In the genomic region with DNA sequence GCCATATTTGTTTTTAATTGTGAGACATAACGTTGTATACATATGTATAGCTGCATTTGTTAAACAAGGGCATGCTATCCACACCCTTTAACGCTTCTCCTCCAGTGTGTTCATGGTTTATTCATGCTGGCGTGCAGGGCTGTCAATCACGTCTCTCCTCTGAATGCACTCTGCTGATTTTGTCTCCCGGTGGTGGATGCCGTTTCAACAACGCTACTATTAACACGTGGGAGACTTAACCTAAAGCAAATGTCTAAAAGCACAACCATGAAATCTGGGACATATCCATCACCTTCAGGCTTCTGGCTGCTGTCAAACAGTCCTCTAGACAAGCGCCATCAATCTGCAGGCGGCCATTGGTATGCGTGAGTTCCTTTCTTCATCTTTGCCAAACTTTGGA, we compare ENCODE assay signal across 20 mouse cellular contexts. TPM values are rescaled to one million over a fixed set of nuclear protein-coding genes. Genes with fewer than 3 reads are reported as not detected.
DNase-seq lines count a peak whose midpoint lies in the region; ATAC-seq and TF ChIP-seq lines count a peak whose summit lies in the region.
"Had no signal": no experiment of that assay in that cellular context is flagged by ENCODE, and none has a peak within 500 bp of the region (broad histone marks: within the 10 kb centered on the region; RNA-seq: fewer than 3 reads in every experiment).

No protein-coding gene starts in this region.

- no peak overlapping the region for H3K4me2 ChIP-seq in hindbrain, embryonic 16.5 days (ENCODE audit: low read length)
- H3K4me2 ChIP-seq in forebrain, postnatal 0 days (ENCODE audit: low read depth) = peak overlapping the region; percentile 14; the same call in 1 of the 2 replicates
- H3K4me2 ChIP-seq: embryonic facial prominence, embryonic 13.5 days; lung, embryonic 15.5 days had no signal

- H3K4me3 ChIP-seq in hindbrain, embryonic 10.5 days = no peak overlapping the region
- no peak overlapping the region for H3K4me3 ChIP-seq in hindbrain, embryonic 16.5 days (ENCODE audit: low read length)
- H3K4me3 ChIP-seq in forebrain, postnatal 0 days (ENCODE audit: low read depth, low read length) = no peak overlapping the region
- H3K4me3 ChIP-seq: embryonic facial prominence, embryonic 13.5 days; heart, embryonic 10.5 days; layer of hippocampus, adult 2 months; lung, embryonic 15.5 days had no signal

- no peak for ATAC-seq in hindbrain, embryonic 16.5 days
- ATAC-seq in forebrain, postnatal 0 days = peak; percentile 88
- no peak for ATAC-seq in megakaryocyte-erythroid progenitor cell, adult 5-6 weeks (replicated peaks; ENCODE audit: low FRiP score, low TSS enrichment, poor library complexity, severe bottlenecking)

- DNase-seq in hindbrain, embryonic 10.5 days (ENCODE audit: low spot score) = peak; percentile 47
- DNase-seq in brain, embryonic 14.5 days (ENCODE audit: low read depth) = peak; percentile 92
- peak; percentile 62 for DNase-seq in forebrain, postnatal 0 days
- peak; percentile 19 for DNase-seq in mesoderm, embryonic 11.5 days (ENCODE audit: low read depth, low spot score)
- no peak for DNase-seq in gastrocnemius, postnatal 25 days
- DNase-seq in left cerebral cortex, adult 9 months (ENCODE audit: low spot score in 2 of 2) = no peak
- DNase-seq: B cell, adult 2 months; cerebellum, adult 8-10 months; kidney, adult 18-20 months; kidney, postnatal 14 days; layer of hippocampus, postnatal 36 days; lung, postnatal 4 days; thymus, postnatal 25 days had no signal

- no peaks in the 10 kb centered on the region for H3K27me3 ChIP-seq in hindbrain, embryonic 10.5 days (ENCODE audit: insufficient read depth, poor library complexity, severe bottlenecking)
- H3K27me3 ChIP-seq in hindbrain, embryonic 16.5 days (replicated peaks; ENCODE audit: control insufficient read depth, insufficient read depth, low read length) = no peaks in the 10 kb centered on the region
- no peaks in the 10 kb centered on the region for H3K27me3 ChIP-seq in forebrain, postnatal 0 days (ENCODE audit: insufficient read depth, low read length)
- H3K27me3 ChIP-seq: embryonic facial prominence, embryonic 13.5 days; lung, embryonic 15.5 days had no signal

- H3K9ac ChIP-seq in hindbrain, embryonic 16.5 days (ENCODE audit: low read depth, low read length) = no peak overlapping the region
- no peak overlapping the region for H3K9ac ChIP-seq in forebrain, postnatal 0 days
- H3K9ac ChIP-seq: liver, embryonic 14.5 days; lung, embryonic 15.5 days had no signal

- TF ChIP-seq POLR2A in brain, embryonic 14.5 days (IDR thresholded peaks at IDR 0.05; ENCODE audit: borderline replicate concordance, extremely low read depth, insufficient read depth, insufficient read length, poor library complexity, severe bottlenecking) = no peak

- H3K36me3 ChIP-seq in hindbrain, embryonic 10.5 days = peaks cover 70% of the 10 kb centered on the region
- peaks cover 5% of the 10 kb centered on the region; the same call in 1 of the 2 replicates for H3K36me3 ChIP-seq in hindbrain, embryonic 16.5 days (ENCODE audit: control insufficient read depth, insufficient read depth, low read length)
- peaks cover 13% of the 10 kb centered on the region for H3K36me3 ChIP-seq in forebrain, postnatal 0 days (ENCODE audit: insufficient read depth)

- peaks cover 3% of the 10 kb centered on the region; the same call in 1 of the 2 replicates for H3K9me3 ChIP-seq in hindbrain, embryonic 10.5 days
- no peaks in the 10 kb centered on the region for H3K9me3 ChIP-seq in hindbrain, embryonic 16.5 days (ENCODE audit: control insufficient read depth, low read length)
- no peaks in the 10 kb centered on the region for H3K9me3 ChIP-seq in forebrain, postnatal 0 days (ENCODE audit: low read length)
- H3K9me3 ChIP-seq: embryonic facial prominence, embryonic 13.5 days; heart, embryonic 10.5 days; lung, embryonic 15.5 days had no signal

- 0 out of 2 replicates have a peak overlapping the region, but pooled peaks have one; percentile 62 for H3K27ac ChIP-seq in hindbrain, embryonic 10.5 days
- no peak overlapping the region for H3K27ac ChIP-seq in hindbrain, embryonic 16.5 days (ENCODE audit: low read depth, low read length)
- no peak overlapping the region for H3K27ac ChIP-seq in forebrain, postnatal 0 days (ENCODE audit: low read depth, low read length)
- H3K27ac ChIP-seq: heart, embryonic 10.5 days; layer of hippocampus, adult 2 months; liver, embryonic 14.5 days; lung, embryonic 15.5 days had no signal

- peaks cover 24% of the 10 kb centered on the region for H3K4me1 ChIP-seq in hindbrain, embryonic 10.5 days (replicated peaks)
- no peaks in the 10 kb centered on the region for H3K4me1 ChIP-seq in hindbrain, embryonic 16.5 days (ENCODE audit: control insufficient read depth, insufficient read depth, low read depth, low read length)
- no peaks in the 10 kb centered on the region for H3K4me1 ChIP-seq in forebrain, postnatal 0 days (ENCODE audit: insufficient read depth)
- H3K4me1 ChIP-seq: lung, embryonic 15.5 days had no signal

- WGBS in hindbrain, embryonic 10.5 days = 45% methylated on average over 11 of the region's 11 CpGs
- 18% methylated on average over 11 of the region's 11 CpGs for WGBS in hindbrain, embryonic 16.5 days
- WGBS in forebrain, postnatal 0 days = 11% methylated on average over 11 of the region's 11 CpGs

- TF ChIP-seq CTCF in brain, embryonic 14.5 days (IDR thresholded peaks at IDR 0.05; ENCODE audit: borderline replicate concordance, extremely low read depth, insufficient read depth, insufficient read length) = no peak
- no peak for TF ChIP-seq CTCF in forebrain, postnatal 0 days (IDR thresholded peaks at IDR 0.05; ENCODE audit: low read depth)

RNA-seq across cellular contexts. Expression of a gene that starts 20.1 kb away (rescaled TPM):
- 3.2 and 3.6 TPM in 2 replicates for polyA plus RNA-seq in hindbrain, embryonic 10.5 days (2016; fragmentation: Nextera tagmentation; extraction: Ambion mirVana)
- polyA plus RNA-seq in hindbrain, embryonic 16.5 days (2015; fragmentation: Nextera tagmentation; extraction: Ambion mirVana) = 8.4 and 9.8 TPM in 2 replicates
- 51.9 and 61.2 TPM in 2 replicates for polyA plus RNA-seq in brain, embryonic 14.5 days (2012; rRNA removed)
- 33.8 and 38.4 TPM in 2 replicates for total RNA-seq in forebrain, postnatal 0 days (2014; rRNA removed)
- 9.2 and 10.1 TPM in 2 replicates for polyA plus RNA-seq in forebrain, postnatal 0 days (2015; fragmentation: Nextera tagmentation; extraction: Ambion mirVana)
- 10 to 100 TPM; 16.7 to 17.6 TPM for total RNA-seq in gastrocnemius, postnatal 25 days (2021)
- 23.7 and 33.3 TPM in 2 replicates for total RNA-seq in megakaryocyte-erythroid progenitor cell, adult 5-6 weeks (2014; fragmentation: Nextera tagmentation)
- 6.5 and 10.9 TPM in 2 replicates for total RNA-seq in megakaryocyte-erythroid progenitor cell, adult 5-6 weeks (2017)

RNA-seq across cellular contexts. Expression of a gene that starts 58.1 kb away (rescaled TPM):
- polyA plus RNA-seq in hindbrain, embryonic 10.5 days (2016; fragmentation: Nextera tagmentation; extraction: Ambion mirVana) = 17.3 and 19.3 TPM in 2 replicates
- polyA plus RNA-seq in hindbrain, embryonic 16.5 days (2015; fragmentation: Nextera tagmentation; extraction: Ambion mirVana) = 9.1 and 9.9 TPM in 2 replicates
- polyA plus RNA-seq in brain, embryonic 14.5 days (2012; rRNA removed) = 18.3 and 19.4 TPM in 2 replicates
- 15.0 and 23.6 TPM in 2 replicates for total RNA-seq in forebrain, postnatal 0 days (2014; rRNA removed)
- polyA plus RNA-seq in forebrain, postnatal 0 days (2015; fragmentation: Nextera tagmentation; extraction: Ambion mirVana) = 4.5 and 7.8 TPM in 2 replicates
- total RNA-seq in gastrocnemius, postnatal 25 days (2021) = 1 to 10 TPM; 2.5 to 2.8 TPM
- total RNA-seq in megakaryocyte-erythroid progenitor cell, adult 5-6 weeks (2014; fragmentation: Nextera tagmentation) = 19.5 and 24.7 TPM in 2 replicates
- total RNA-seq in megakaryocyte-erythroid progenitor cell, adult 5-6 weeks (2017) = 24.7 and 36.7 TPM in 2 replicates

RNA-seq across cellular contexts. Expression of a gene that starts 58.2 kb away (rescaled TPM):
- 26.9 and 27.7 TPM in 2 replicates for polyA plus RNA-seq in hindbrain, embryonic 10.5 days (2016; fragmentation: Nextera tagmentation; extraction: Ambion mirVana)
- 13.3 and 14.2 TPM in 2 replicates for polyA plus RNA-seq in hindbrain, embryonic 16.5 days (2015; fragmentation: Nextera tagmentation; extraction: Ambion mirVana)
- polyA plus RNA-seq in brain, embryonic 14.5 days (2012; rRNA removed) = 10.8 and 13.3 TPM in 2 replicates
- total RNA-seq in forebrain, postnatal 0 days (2014; rRNA removed) = 14.1 and 15.2 TPM in 2 replicates
- polyA plus RNA-seq in forebrain, postnatal 0 days (2015; fragmentation: Nextera tagmentation; extraction: Ambion mirVana) = 9.1 and 9.2 TPM in 2 replicates
- 1 to 10 TPM; 5.2 to 7.4 TPM for total RNA-seq in gastrocnemius, postnatal 25 days (2021)
- 9.2 and 13.2 TPM in 2 replicates for total RNA-seq in megakaryocyte-erythroid progenitor cell, adult 5-6 weeks (2014; fragmentation: Nextera tagmentation)
- total RNA-seq in megakaryocyte-erythroid progenitor cell, adult 5-6 weeks (2017) = 16.6 and 18.7 TPM in 2 replicates

Comparison
In these comparisons a context has a peak if more than half of its experiments do, and no peak if none do; other contexts are left out.
1. DNase-seq: peak in hindbrain, embryonic 10.5 days (single experiment), brain, embryonic 14.5 days (single experiment), forebrain, postnatal 0 days (single experiment) and mesoderm, embryonic 11.5 days (single experiment); none in gastrocnemius, postnatal 25 days (single experiment) and left cerebral cortex, adult 9 months (0 of 2).